Mouse (Mus musculus) erythroblast, adult 5-6 weeks (primary cell): ENCODE data around the gene Ulk4. TPM values are rescaled to one million over a fixed set of nuclear protein-coding genes. Genes with fewer than 3 reads are reported as not detected.

Experiments used
- ATAC-seq: replicated peaks from 2 replicates; pipeline ENCODE4 v1.8.0; 2016; ENCODE audit warnings: moderate number of reproducible peaks, mild to moderate bottlenecking, moderate TSS enrichment, inconsistent platforms; ENCODE audit not compliant: poor library complexity, low FRiP score, severe bottlenecking
- total RNA-seq, 2 experiments: library from RNA; stranded (forward) in 1 of 2; stranded (reverse) in 1 of 2; fragments of 150-400 nt in 1 of 2; fragments of 200-764, 138-1000 nt in 1 of 2; gene quantifications; 2 replicates each; pipeline versions ENCODE4 v1.2.3 to v1.2.4; 2015 to 2017; ENCODE audit warnings: low replicate concordance in 2 of 2

Gene Ulk4
- total RNA-seq, 2 experiments from 2014 or later, result 0.34 TPM; not detected in 1

DNA sequence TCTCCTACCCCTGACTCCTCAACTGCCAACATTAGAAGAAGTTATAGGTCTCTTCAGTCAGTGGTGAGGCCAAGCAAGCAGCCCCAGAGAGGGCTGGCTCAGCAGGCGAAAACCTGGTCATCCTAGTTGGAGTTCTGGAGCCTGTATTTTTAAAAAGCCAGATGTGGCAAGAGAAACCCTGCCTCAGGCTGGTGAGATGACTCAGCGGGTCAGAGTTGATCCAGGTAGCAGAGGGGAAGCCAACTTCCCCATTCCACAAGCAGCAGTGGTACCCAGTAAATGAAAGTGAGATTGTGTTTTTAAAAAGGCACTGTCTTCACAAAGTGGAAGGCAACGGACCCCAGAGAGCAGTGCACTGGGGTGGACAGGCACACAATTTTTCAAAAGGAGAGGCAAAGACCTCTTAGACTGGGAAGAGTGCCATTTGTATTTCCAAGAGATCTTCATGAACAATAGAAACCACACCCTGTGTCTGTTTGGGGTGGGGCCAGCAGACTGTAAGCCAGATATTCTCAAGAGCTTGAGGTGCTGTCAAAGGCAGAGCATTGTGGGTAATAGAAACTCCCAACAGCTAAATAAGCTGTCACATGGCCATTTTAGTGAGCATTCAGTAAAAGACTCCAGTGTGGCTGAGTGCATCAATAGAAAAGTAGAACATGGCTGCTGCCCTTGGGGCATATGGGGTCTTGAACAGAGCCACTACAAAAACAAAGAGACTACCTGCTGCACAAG, 314.9 kb downstream of the Ulk4 start:
- no peak for ATAC-seq

- no peak for ATAC-seq
These were observed 315.5 kb downstream of the Ulk4 start for GRCm38 (mm10) chr9:120961466-120961865.

- ATAC-seq, result no peak
These were observed 316.4 kb downstream of the Ulk4 start for GRCm38 (mm10) chr9:120960611-120961010.

GRCm38 (mm10) chr9:120959225-120959624, 317.8 kb downstream of the Ulk4 start:
- no peak for ATAC-seq

DNA sequence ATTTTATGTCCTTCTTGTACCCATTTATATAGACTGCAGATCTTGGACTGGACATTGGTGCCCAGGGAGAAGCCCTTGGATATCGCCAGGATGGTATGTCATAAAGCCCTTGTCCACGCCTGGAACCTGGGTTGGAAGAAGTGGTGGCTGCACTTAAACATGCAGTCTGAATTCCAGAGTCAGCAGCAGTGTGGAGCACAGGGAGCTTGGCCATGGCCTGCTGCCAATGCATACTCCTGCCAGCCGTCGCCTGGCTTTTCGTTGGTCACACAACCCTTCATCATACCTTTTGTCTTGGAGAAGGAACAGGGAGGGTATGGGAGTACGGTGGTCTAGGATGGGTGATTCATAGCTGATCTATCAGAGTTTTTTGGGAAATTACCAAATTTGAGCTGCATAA, 318.4 kb downstream of the Ulk4 start:
- ATAC-seq, result no peak

GRCm38 (mm10) chr9:120958051-120958450, 318.9 kb downstream of the Ulk4 start:
- no peak for ATAC-seq

DNA sequence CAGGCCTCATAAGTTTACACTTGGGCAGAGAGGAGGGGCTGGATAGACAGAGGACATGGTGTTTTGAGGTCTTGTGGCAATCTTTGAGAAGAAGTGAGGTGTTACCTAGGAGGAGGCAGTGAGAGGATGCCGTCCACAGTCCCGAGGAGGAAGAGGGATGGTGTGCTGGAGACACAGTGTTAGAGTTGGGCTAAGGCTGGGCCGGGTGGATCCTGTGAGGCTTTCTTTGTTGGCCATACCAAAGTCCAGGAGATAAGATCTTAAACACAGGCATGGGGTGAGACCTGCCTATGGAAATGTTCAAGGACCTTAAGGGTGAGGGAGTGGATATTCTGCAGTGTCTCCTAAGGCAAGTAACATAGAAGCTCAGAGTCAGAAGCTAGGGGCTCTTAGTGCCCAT, 325.1 kb downstream of the Ulk4 start:
- no peak for ATAC-seq

GRCm38 (mm10) chr9:120950761-120951160, 326.2 kb downstream of the Ulk4 start:
- ATAC-seq, result no peak

DNA sequence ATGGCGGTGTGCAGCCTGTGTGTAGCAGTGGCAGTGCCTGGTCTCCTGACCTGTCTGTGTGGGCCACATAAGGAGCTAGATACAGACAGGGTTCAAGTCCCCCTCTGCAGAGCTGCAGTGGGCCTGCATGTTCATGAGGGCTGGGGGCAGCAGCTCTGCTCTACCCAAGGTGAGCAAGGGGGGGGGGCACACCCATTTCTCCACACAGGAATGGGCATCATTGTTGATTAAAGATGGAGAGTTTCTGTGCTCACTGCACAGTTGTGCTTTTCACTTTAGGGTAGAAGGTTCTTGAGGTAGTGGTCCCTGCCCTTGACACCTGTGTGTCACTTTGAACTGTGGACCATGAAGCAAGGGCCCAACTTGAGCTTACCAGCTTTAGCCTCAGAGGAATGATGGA, 328.2 kb downstream of the Ulk4 start:
- ATAC-seq, result no peak

- ATAC-seq, result no peak
These were observed 330.9 kb downstream of the Ulk4 start for GRCm38 (mm10) chr9:120946131-120946530.

GRCm38 (mm10) chr9:120944211-120944610, 332.8 kb downstream of the Ulk4 start:
- ATAC-seq, result peak; percentile 60; the same call in 1 of the 2 replicates

DNA sequence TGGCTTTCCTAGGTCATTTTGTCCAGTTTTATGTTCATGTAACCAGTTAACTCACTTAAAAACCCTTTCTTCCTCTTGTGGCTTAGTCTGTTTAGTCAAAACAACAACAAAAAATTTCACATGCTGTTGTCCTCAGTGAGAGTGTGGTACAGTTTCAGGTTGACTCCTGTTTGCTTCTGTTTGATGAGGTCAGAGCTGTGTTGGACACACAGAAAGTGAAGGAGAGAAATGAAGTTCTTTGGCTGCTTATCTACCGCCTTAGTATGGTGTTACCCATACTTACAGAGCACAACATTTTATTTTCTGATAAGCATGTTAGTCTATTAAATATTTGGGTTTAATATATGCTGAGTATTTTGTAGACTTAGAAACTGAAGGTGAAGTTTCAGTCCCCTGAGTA, 333.2 kb downstream of the Ulk4 start:
- ATAC-seq, result 0 out of 2 replicates have a peak, but pooled peaks have one; percentile 26

- ATAC-seq, result no peak
These were observed 336.1 kb downstream of the Ulk4 start for GRCm38 (mm10) chr9:120940858-120941257.

DNA sequence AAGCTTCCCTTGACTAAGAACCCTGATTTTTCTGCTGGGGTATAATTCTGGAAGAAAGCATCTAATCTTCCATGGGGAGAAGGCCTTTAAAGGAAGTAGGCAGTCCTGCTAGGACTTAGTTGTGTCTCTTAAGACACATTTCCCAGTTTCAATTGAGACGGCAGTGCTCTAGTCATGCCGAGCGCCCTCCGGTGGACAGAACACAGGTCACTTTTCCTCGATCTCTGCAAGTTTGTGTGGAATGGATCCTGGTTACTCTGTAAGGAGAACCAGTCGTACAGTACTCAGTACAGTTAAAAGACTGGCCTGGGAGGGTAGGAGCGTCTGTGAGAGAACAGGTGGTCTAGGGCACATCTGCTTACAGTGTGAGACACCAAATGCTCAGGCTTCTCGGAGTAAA, 340.6 kb downstream of the Ulk4 start:
- ATAC-seq, result peak; percentile 58

- no peak for ATAC-seq
These were observed 341.4 kb downstream of the Ulk4 start for GRCm38 (mm10) chr9:120935634-120935922.

GRCm38 (mm10) chr9:120934821-120935633, 342.0 kb downstream of the Ulk4 start:
- ATAC-seq, result peak; percentile 31

- ATAC-seq, result no peak
These were observed 342.9 kb downstream of the Ulk4 start for GRCm38 (mm10) chr9:120933886-120934758.

DNA sequence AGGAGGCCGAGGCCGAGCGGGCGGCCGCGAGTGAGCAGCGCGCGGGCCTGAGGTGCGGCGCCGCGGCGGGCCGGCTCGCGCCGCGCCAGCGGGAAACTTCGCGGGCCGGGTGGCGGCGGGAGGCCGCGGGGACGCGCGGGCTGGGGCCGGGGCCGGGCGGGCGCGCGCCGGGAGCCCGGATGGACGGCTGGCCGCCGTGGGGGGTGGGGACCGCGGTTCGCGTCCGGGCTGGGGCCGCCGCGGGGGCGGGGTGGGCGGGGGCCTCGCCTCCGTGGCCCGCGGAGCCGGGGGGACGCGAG, 343.5 kb downstream of the Ulk4 start:
- ATAC-seq, result no peak

- ATAC-seq, result peak; percentile 79
These were observed 344.0 kb downstream of the Ulk4 start for GRCm38 (mm10) chr9:120932797-120933586.

DNA sequence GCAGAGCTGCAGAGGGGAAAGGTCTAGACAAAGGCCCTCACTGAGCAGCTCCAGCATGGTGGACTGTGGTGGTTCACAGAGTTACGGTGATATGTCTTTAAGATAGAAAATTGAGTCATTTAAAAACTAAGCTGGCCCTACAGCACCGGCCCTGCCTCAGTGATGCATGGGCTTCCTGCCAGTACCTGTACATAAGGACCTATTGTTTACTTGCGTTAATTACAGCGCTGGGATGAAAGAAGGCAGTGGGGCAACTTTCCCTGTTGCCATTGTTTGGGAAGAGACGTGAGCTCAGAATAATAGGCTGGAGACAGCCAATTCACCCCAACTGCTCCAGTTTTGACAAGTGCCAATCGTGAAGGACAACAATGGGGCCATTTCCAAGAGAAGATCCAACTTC, 344.6 kb downstream of the Ulk4 start:
- ATAC-seq, result no peak
